Mouse (Mus musculus): ENCODE results near the gene Uck2. TPM values are rescaled to one million over a fixed set of nuclear protein-coding genes. Genes with fewer than 3 reads are reported as not detected.

Gene Uck2
- total RNA-seq, 2 experiments from 2014 or later: 55.0 to 55.7 TPM

DNA sequence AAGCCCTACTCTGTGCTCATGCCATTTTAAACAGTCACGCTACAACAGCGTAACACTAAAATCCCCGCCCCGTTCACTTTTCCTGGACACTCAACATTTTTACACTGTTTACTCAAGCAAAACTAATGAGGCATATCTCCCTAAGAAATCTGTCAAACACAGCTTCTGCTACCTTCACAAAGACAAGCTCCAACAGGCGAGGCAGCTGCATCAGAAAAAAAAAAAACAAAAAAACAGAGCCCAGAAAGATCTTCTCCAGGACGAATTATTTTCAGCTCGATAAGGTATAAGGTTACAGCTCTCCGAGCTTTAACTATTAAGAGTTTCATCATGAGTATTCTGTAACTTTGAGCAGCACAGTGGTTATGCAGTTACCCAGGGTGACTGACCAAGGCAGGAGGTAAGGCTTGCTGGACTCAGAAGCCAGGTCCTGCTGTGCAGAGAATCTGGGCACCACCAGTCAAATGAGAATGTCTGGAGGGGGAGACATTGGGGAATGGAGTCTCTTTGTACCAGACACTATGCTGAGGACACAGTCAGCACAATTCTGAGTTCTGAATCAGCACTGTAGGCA is 79.9 kb downstream of the Uck2 start:
- no peak for DNase-seq

DNA sequence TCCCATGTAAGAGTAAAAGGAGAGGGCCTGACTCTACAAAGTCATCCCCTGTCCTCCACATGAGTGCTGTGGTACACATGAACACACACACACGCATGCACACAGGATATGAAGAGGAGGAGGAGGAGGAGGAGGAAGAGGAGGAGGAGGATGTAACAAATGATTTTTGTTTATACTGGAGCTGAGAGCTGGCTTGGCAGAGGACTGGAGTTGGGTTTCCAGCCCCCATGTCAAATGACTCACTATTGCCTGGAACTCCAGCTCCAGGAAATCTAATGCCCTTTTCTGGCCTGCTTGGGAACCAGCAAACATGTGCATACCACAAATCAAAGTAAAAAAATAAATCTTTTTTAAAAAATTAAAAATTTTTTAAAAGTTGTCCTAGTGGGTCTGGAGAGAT is 80.7 kb downstream of the Uck2 start:
- DNase-seq: no peak

DNA sequence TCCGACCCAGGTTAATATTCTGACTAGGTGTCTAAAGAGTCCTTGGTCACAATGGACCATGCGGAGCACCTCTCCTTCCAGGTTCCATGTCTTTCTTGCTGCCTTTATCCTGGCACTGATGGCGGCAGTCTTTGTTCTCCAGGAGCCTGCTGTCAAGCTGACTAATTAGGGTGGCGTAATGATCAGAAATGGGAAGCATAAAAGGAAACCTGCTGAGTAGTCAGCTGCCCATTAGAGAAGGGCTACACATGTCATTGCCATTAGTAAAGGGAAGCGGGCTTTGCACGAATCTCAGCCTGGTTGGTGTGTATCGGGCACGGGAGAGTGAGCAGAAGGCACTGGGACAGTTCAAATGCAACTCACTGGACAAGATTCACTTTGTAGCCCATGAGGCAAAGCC is 90.4 kb downstream of the Uck2 start:
- DNase-seq: no peak

DNA sequence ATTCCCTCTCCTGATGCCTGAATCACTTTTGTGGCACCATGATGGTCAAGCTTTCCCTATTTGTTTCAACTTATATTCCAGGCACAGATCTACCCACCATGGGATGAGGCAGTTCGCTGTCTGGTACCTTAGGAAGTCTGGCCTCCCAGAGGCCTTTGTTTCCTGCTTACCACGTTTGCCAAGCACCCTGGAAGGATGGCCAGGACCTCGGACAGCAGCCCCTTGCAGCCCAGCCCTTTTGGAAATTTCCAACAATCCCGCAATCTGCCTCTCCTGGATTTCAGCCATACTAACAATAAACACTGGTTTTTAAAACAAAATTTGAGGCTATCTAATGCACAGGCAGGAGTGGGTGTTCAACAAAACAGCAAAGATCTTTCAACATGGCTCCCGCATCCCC is 97.3 kb downstream of the Uck2 start:
- peak; percentile 43 for DNase-seq

DNA sequence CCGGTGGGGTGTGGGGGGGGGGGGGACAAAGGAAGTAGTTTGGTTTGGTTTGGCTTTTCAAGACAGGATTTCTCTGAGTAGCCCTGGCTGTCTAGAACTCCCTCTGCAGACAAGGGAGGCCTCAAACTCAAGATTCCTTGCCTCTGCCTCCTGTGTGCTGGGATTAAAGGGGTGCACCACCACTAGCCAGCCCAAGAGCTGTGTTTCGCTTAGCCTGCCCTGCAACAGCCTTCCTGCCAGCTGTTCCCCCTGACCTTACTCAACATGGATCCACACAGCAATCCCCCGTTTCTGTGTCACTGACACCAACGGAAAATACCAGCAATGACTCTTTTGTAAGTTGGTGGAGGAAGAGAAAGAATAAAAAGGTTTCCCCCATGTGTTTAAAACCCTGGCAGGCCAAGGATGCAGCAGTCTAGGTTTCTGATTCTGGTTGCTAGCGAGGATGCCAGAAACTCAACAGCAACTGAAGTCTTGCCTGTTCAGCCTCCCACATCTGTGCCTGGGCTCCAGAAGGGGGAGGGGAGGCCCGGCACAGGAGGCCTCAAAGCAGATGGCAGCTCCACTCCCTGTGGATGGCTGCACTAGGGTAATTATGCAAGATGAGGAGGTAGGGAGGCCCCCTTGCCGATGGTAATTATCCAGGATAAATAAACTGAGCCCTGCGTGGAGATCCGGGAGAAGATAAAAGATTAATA is 103.1 kb downstream of the Uck2 start:
- no peak for DNase-seq

Small RNA genes lying within 50 kb of the gene (microRNA-seq; reads per million reads assigned to microRNA genes)
- gene Mir6347: 0 reads per million in 2 experiments

Other genes with a start within 250 kb of the Uck2 start
- gene Tmco1, start 23.1 kb upstream of the Uck2 start, total RNA-seq (2021): 10 to 100 TPM; 75.6 to 79.3 TPM
- 10 to 100 TPM; 32.4 to 37.0 TPM for gene Aldh9a1, start 64.7 kb upstream of the Uck2 start, total RNA-seq (2021)
- 100 to 1,000 TPM; 142 to 157 TPM for gene Mgst3, start 108.5 kb upstream of the Uck2 start, total RNA-seq (2021)
- gene Lrrc52, start 181.5 kb upstream of the Uck2 start, total RNA-seq (2021): 1 to 10 TPM in 1 of 2 experiments, under 1 TPM in 1; 0.86 to 1.9 TPM